Mouse (Mus musculus): ENCODE data around the gene Slc6a20a. TPM values are rescaled to one million over a fixed set of nuclear protein-coding genes. Genes with fewer than 3 reads are reported as not detected.
A peak's percentile ranks its signal among the peaks of the same experiment; 100 is the strongest.

Gene Slc6a20a
- polyA plus RNA-seq, 1 experiment from 2014 or later = 0.13 TPM

- Histone ChIP-seq H3K27ac (ENCODE audit: low read depth) (no peak overlapping the region), H3K4me2 (no peak overlapping the region), H3K27me3 (ENCODE audit: insufficient read depth, low read length) (no peaks in the 10 kb centered on the region), H3K9me3 (ENCODE audit: low read depth, low read length) (no peaks in the 10 kb centered on the region), H3K9ac (no peak overlapping the region), H3K4me3 (ENCODE audit: low read depth, low read length) (no peak overlapping the region), H3K4me1 (ENCODE audit: insufficient read depth) (no peaks in the 10 kb centered on the region), H3K36me3 (ENCODE audit: insufficient read depth) (no peaks in the 10 kb centered on the region)
- ATAC-seq (ENCODE audit: insufficient read depth) (no peak), DNase-seq (no peak)
- 68% methylated on average over 1 of the region's 1 CpGs for WGBS
- TF ChIP-seq CTCF (IDR thresholded peaks at IDR 0.05; ENCODE audit: low read depth) = no peak
These were observed 77.2 kb downstream of the Slc6a20a start for GRCm38 (mm10) chr9:123601529-123601928.

- H3K4me3 ChIP-seq (ENCODE audit: low read depth, low read length) = no peak overlapping the region
- no peak for ATAC-seq (ENCODE audit: insufficient read depth)
- 86% methylated on average over 2 of the region's 2 CpGs for WGBS
- H3K4me1 ChIP-seq (ENCODE audit: insufficient read depth) = no peaks in the 10 kb centered on the region
- peaks cover 7% of the 10 kb centered on the region; the same call in 1 of the 2 replicates for H3K36me3 ChIP-seq (ENCODE audit: insufficient read depth)
- TF ChIP-seq CTCF (IDR thresholded peaks at IDR 0.05; ENCODE audit: low read depth) = no peak
- no peak overlapping the region for H3K27ac ChIP-seq (ENCODE audit: low read depth)
- H3K4me2 ChIP-seq = no peak overlapping the region
- DNase-seq = no peak
- H3K9ac ChIP-seq = no peak overlapping the region
- no peaks in the 10 kb centered on the region for H3K9me3 ChIP-seq (ENCODE audit: low read depth, low read length)
- no peaks in the 10 kb centered on the region for H3K27me3 ChIP-seq (ENCODE audit: insufficient read depth, low read length)
These were observed 81.3 kb downstream of the Slc6a20a start for GRCm38 (mm10) chr9:123597376-123597775.

GRCm38 (mm10) chr9:123596910-123597309 lies 81.8 kb downstream of the Slc6a20a start:
- Histone ChIP-seq H3K9ac (no peak overlapping the region), H3K9me3 (ENCODE audit: low read depth, low read length) (no peaks in the 10 kb centered on the region), H3K36me3 (ENCODE audit: insufficient read depth) (peaks cover 7% of the 10 kb centered on the region; the same call in 1 of the 2 replicates), H3K4me1 (ENCODE audit: insufficient read depth) (no peaks in the 10 kb centered on the region), H3K4me2 (no peak overlapping the region), H3K4me3 (ENCODE audit: low read depth, low read length) (no peak overlapping the region), H3K27me3 (ENCODE audit: insufficient read depth, low read length) (no peaks in the 10 kb centered on the region), H3K27ac (ENCODE audit: low read depth) (no peak overlapping the region)
- WGBS = 90% methylated on average over 2 of the region's 2 CpGs
- peak; percentile 8 for DNase-seq
- ATAC-seq (ENCODE audit: insufficient read depth) = no peak
- no peak for TF ChIP-seq CTCF (IDR thresholded peaks at IDR 0.05; ENCODE audit: low read depth)

DNA sequence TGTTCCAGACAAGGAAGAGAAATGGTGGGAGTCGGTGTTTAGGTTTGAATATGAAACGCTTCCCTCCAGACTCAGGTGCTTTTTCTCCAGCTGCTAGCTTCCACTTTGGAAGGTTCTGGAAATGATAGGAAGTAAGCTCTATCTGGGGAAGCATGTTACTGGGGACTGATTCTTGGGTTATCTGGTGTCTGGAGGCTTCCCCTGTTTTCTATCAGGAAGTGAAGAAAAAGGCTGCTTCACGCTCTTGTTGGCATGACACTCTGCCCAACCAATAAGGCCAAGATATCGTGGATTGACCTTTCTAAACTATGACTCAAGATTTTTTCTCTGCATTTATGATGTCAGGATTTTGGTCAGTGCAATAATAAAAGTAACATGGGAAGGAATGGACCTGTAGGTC lies 83.5 kb downstream of the Slc6a20a start:
- H3K27ac ChIP-seq (ENCODE audit: low read depth) = no peak overlapping the region
- no peaks in the 10 kb centered on the region for H3K27me3 ChIP-seq (ENCODE audit: insufficient read depth, low read length)
- no peaks in the 10 kb centered on the region for H3K4me1 ChIP-seq (ENCODE audit: insufficient read depth)
- no peak overlapping the region for H3K4me3 ChIP-seq (ENCODE audit: low read depth, low read length)
- DNase-seq (no peak), ATAC-seq (ENCODE audit: insufficient read depth) (no peak)
- 90% methylated on average over 4 of the region's 4 CpGs for WGBS
- H3K9ac ChIP-seq = no peak overlapping the region
- TF ChIP-seq CTCF (IDR thresholded peaks at IDR 0.05; ENCODE audit: low read depth) = no peak
- H3K36me3 ChIP-seq (ENCODE audit: insufficient read depth) = peaks cover 15% of the 10 kb centered on the region
- no peaks in the 10 kb centered on the region for H3K9me3 ChIP-seq (ENCODE audit: low read depth, low read length)
- H3K4me2 ChIP-seq = no peak overlapping the region

GRCm38 (mm10) chr9:123589240-123589910 lies 89.3 kb downstream of the Slc6a20a start:
- WGBS = 73% methylated on average over 7 of the region's 7 CpGs
- ATAC-seq (ENCODE audit: insufficient read depth) (no peak), DNase-seq (no peak)
- Histone ChIP-seq H3K27me3 (ENCODE audit: insufficient read depth, low read length) (no peaks in the 10 kb centered on the region), H3K9me3 (ENCODE audit: low read depth, low read length) (no peaks in the 10 kb centered on the region), H3K9ac (no peak overlapping the region), H3K36me3 (ENCODE audit: insufficient read depth) (peaks cover 42% of the 10 kb centered on the region), H3K4me3 (ENCODE audit: low read depth, low read length) (no peak overlapping the region), H3K4me1 (ENCODE audit: insufficient read depth) (no peaks in the 10 kb centered on the region), H3K4me2 (no peak overlapping the region), H3K27ac (ENCODE audit: low read depth) (no peak overlapping the region)
- no peak for TF ChIP-seq CTCF (IDR thresholded peaks at IDR 0.05; ENCODE audit: low read depth)

Other genes starting within 250 kb of the Slc6a20a start
- 68.2 and 69.7 TPM in 2 replicates for gene Limd1, start 200.2 kb downstream of the Slc6a20a start, polyA plus RNA-seq (2014; fragmentation: Nextera tagmentation; extraction: Ambion mirVana)
- gene Sacm1l, start 149.1 kb downstream of the Slc6a20a start, polyA plus RNA-seq (2014; fragmentation: Nextera tagmentation; extraction: Ambion mirVana) = 47.6 and 53.0 TPM in 2 replicates
- gene Slc6a20b, start 46.3 kb downstream of the Slc6a20a start, polyA plus RNA-seq (2014; fragmentation: Nextera tagmentation; extraction: Ambion mirVana) = 0.14 and 0.27 TPM in 2 replicates
- 0.09 TPM in 2 replicates for gene Ccr9, start 446 bp downstream of the Slc6a20a start, polyA plus RNA-seq (2014; fragmentation: Nextera tagmentation; extraction: Ambion mirVana)
- 44.9 and 45.4 TPM in 2 replicates for gene Lztfl1, start 38.8 kb upstream of the Slc6a20a start, polyA plus RNA-seq (2014; fragmentation: Nextera tagmentation; extraction: Ambion mirVana)
- 0.25 and 0.28 TPM in 2 replicates for gene Cxcr6, start 127.6 kb upstream of the Slc6a20a start, polyA plus RNA-seq (2014; fragmentation: Nextera tagmentation; extraction: Ambion mirVana)
- gene Fyco1, start 173.0 kb upstream of the Slc6a20a start, polyA plus RNA-seq (2014; fragmentation: Nextera tagmentation; extraction: Ambion mirVana) = 12.6 and 12.9 TPM in 2 replicates
- not detected in 2 replicates for gene Xcr1, start 183.1 kb upstream of the Slc6a20a start, polyA plus RNA-seq (2014; fragmentation: Nextera tagmentation; extraction: Ambion mirVana)